Mouse (Mus musculus) C2C12 (cell line): ENCODE measurements around the gene Gas6. TPM values are rescaled to one million over a fixed set of nuclear protein-coding genes. Genes with fewer than 3 reads are reported as not detected.

ENCODE experiments used
- H3K27me3 ChIP-seq: one replicate; pipeline ENCODE4 v1.6.1; 2011; ENCODE audit not compliant: control insufficient read depth, insufficient read depth, insufficient read length
- H3K36me3 ChIP-seq: one replicate; pipeline ENCODE4 v1.6.1; 2011; ENCODE audit not compliant: control insufficient read depth, insufficient read depth
- H3K4me3 ChIP-seq: one replicate; pipeline ENCODE4 v1.5.1; 2011; ENCODE audit warnings: mild to moderate bottlenecking, control low read depth; ENCODE audit not compliant: poor library complexity, insufficient read depth, severe bottlenecking
- H3K79me2 ChIP-seq: one replicate; pipeline ENCODE4 v1.6.1; 2011; ENCODE audit not compliant: control insufficient read depth, insufficient read depth
- H3K79me3 ChIP-seq: one replicate; pipeline ENCODE4 v1.6.1; 2011; ENCODE audit warnings: low read depth, control low read depth
- H3ac ChIP-seq: one replicate; pipeline ENCODE3; 2011; ENCODE audit warnings: low read depth; ENCODE audit not compliant: control insufficient read depth, insufficient read length
- CEBPB ChIP-seq: IDR thresholded peaks from one replicate; pipeline ENCODE4 v1.6.1; 2011; ENCODE audit warnings: low read depth, mild to moderate bottlenecking, control low read depth, moderate library complexity
- CTCF ChIP-seq: IDR thresholded peaks from one replicate; pipeline ENCODE4 v1.5.1; 2011; ENCODE audit not compliant: control insufficient read depth, insufficient read depth, insufficient read length
- FOSL1 ChIP-seq: IDR thresholded peaks from one replicate; pipeline ENCODE4 v1.8.0; 2011; ENCODE audit warnings: mild to moderate bottlenecking, low read length; ENCODE audit not compliant: poor library complexity, insufficient read depth, severe bottlenecking
- MAX ChIP-seq: IDR thresholded peaks from one replicate; pipeline ENCODE4 v1.6.1; 2011; ENCODE audit warnings: mild to moderate bottlenecking, control low read depth
- MYOD1 ChIP-seq: IDR thresholded peaks from one replicate; pipeline ENCODE4 v1.6.1; 2011; ENCODE audit warnings: low read depth; ENCODE audit not compliant: control insufficient read depth, insufficient read length
- MYOG ChIP-seq: IDR thresholded peaks from one replicate; pipeline ENCODE4 v1.6.1; 2011; ENCODE audit not compliant: control insufficient read depth, insufficient read length; ENCODE audit errors: extremely low read depth
- USF1 ChIP-seq: IDR thresholded peaks from one replicate; pipeline ENCODE4 v1.6.1; 2011; ENCODE audit warnings: low read depth, mild to moderate bottlenecking, control low read depth, moderate library complexity
- long read RNA-seq, 2 experiments: library from polyadenylated mRNA; unstranded; transcript quantifications; one replicate each; pipeline ENCODE4 v2.0.0; 2019 to 2020
- polyA plus RNA-seq: library from polyadenylated mRNA; unstranded; fragments of >200 nt; fragmentation: generic; extraction: Trizol; gene quantifications from one replicate; pipeline ENCODE4 v1.2.1, GENCODE M21; 2012; ENCODE audit warnings: missing spikeins

Gas6 gene
- 0.73 TPM for polyA plus RNA-seq
- long read RNA-seq, experiment 1, transcript Gas6-201 (15 exons, 2,548 nt), result major isoform, 5 of 9 reads
- long read RNA-seq, experiment 1, partial matches to known transcripts, result 4 of 9 reads
- long read RNA-seq, experiment 1, other reads (novel, unspliced or antisense), result 0 of 9 reads
- long read RNA-seq, experiment 2, transcript Gas6-201 (15 exons, 2,548 nt), result major isoform, 10 of 11 reads
- long read RNA-seq, experiment 2, partial matches to known transcripts, result 1 of 11 reads
- long read RNA-seq, experiment 2, other reads (novel, unspliced or antisense), result 0 of 11 reads

- H3K79me3 ChIP-seq, result no peaks in the 10 kb centered on the region
- TF ChIP-seq CTCF, result no peak
- no peak for TF ChIP-seq CEBPB
- TF ChIP-seq MYOD1, result no peak
- TF ChIP-seq USF1, result no peak
- TF ChIP-seq MYOG, result no peak
- no peak for TF ChIP-seq FOSL1
- no peak for TF ChIP-seq MAX
- no peaks in the 10 kb centered on the region for H3K36me3 ChIP-seq
- peaks cover 5% of the 10 kb centered on the region for H3K27me3 ChIP-seq
- H3K79me2 ChIP-seq, result no peaks in the 10 kb centered on the region
- no peak within 1 kb of the TSS for H3ac ChIP-seq
- H3K4me3 ChIP-seq, result no peak within 1 kb of the TSS
These were observed at the start of gene Gas6 for GRCm38 (mm10) chr8:13493858-13494631. TSS of gene Gas6 (minus strand) at chr8:13494490.

GRCm38 (mm10) chr8:13541526-13541925, 47.2 kb upstream of the Gas6 start:
- H3ac ChIP-seq, result no peak overlapping the region
- no peaks in the 10 kb centered on the region for H3K27me3 ChIP-seq
- H3K36me3 ChIP-seq, result no peaks in the 10 kb centered on the region
- H3K79me2 ChIP-seq, result no peaks in the 10 kb centered on the region
- H3K79me3 ChIP-seq, result no peaks in the 10 kb centered on the region
- TF ChIP-seq MAX, result no peak
- no peak for TF ChIP-seq MYOG
- no peak for TF ChIP-seq USF1
- no peak for TF ChIP-seq FOSL1
- no peak for TF ChIP-seq CEBPB
- no peak for TF ChIP-seq CTCF
- no peak for TF ChIP-seq MYOD1
- no peak overlapping the region for H3K4me3 ChIP-seq

GRCm38 (mm10) chr8:13540122-13540521, 45.8 kb upstream of the Gas6 start:
- no peaks in the 10 kb centered on the region for H3K36me3 ChIP-seq
- no peaks in the 10 kb centered on the region for H3K27me3 ChIP-seq
- no peaks in the 10 kb centered on the region for H3K79me3 ChIP-seq
- no peak overlapping the region for H3ac ChIP-seq
- no peak overlapping the region for H3K4me3 ChIP-seq
- no peak for TF ChIP-seq MAX
- no peak for TF ChIP-seq CTCF
- no peak for TF ChIP-seq MYOD1
- no peaks in the 10 kb centered on the region for H3K79me2 ChIP-seq

- H3K36me3 ChIP-seq, result no peaks in the 10 kb centered on the region
- H3ac ChIP-seq, result no peak overlapping the region
- H3K4me3 ChIP-seq, result no peak overlapping the region
- no peaks in the 10 kb centered on the region for H3K79me3 ChIP-seq
- no peaks in the 10 kb centered on the region for H3K27me3 ChIP-seq
- TF ChIP-seq CTCF (no peak), FOSL1 (no peak), CEBPB (no peak), MAX (no peak), MYOD1 (no peak), USF1 (no peak), MYOG (no peak)
- H3K79me2 ChIP-seq, result no peaks in the 10 kb centered on the region
These were observed 44.5 kb upstream of the Gas6 start for GRCm38 (mm10) chr8:13538821-13539220.

- H3ac ChIP-seq, result no peak overlapping the region
These were observed 42.8 kb upstream of the Gas6 start for GRCm38 (mm10) chr8:13537102-13537501.

More at GRCm38 (mm10) chr8:13537102-13537501, 42.8 kb upstream of the Gas6 start:
- Histone ChIP-seq H3K4me3 (no peak overlapping the region), H3K36me3 (no peaks in the 10 kb centered on the region), H3K79me2 (no peaks in the 10 kb centered on the region), H3K27me3 (no peaks in the 10 kb centered on the region), H3K79me3 (no peaks in the 10 kb centered on the region)
- TF ChIP-seq FOSL1, result no peak
- TF ChIP-seq MAX, result no peak
- TF ChIP-seq USF1, result no peak
- no peak for TF ChIP-seq MYOG
- no peak for TF ChIP-seq CEBPB
- no peak for TF ChIP-seq CTCF
- no peak for TF ChIP-seq MYOD1
